Mouse (Mus musculus) limb, embryonic 14.5 days (tissue): ENCODE results near the gene Bag3. TPM values are rescaled to one million over a fixed set of nuclear protein-coding genes. Genes with fewer than 3 reads are reported as not detected.

Experiments used
- ATAC-seq: fragments of 200-750 bp; cut with Nextera tagmentation; 2 replicates; pipeline ENCODE4 v1.8.0; 2017; ENCODE audit warnings: low read depth, moderate number of reproducible peaks, moderate TSS enrichment; ENCODE audit not compliant: low FRiP score
- DNase-seq: peaks from one replicate; pipeline ENCODE4 v3.0.0-alpha.2; 2015; ENCODE audit warnings: low spot score
- H3K27ac ChIP-seq: fragments of 300-500 bp; sonication (generic); replicated peaks from 2 replicates; pipeline ENCODE4 v1.5.1; 2014; ENCODE audit warnings: low read depth, mild to moderate bottlenecking, low read length, moderate library complexity, mixed read lengths
- H3K27me3 ChIP-seq: fragments of 300-500 bp; sonication (generic); 2 replicates; pipeline ENCODE4 v1.6.1; 2014; ENCODE audit warnings: low read length, mixed read lengths; ENCODE audit not compliant: control insufficient read depth, insufficient read depth
- H3K36me3 ChIP-seq: fragments of 300-500 bp; sonication (generic); 2 replicates; pipeline ENCODE4 v1.6.1; 2014; ENCODE audit warnings: mild to moderate bottlenecking, low read length, moderate library complexity, mixed read lengths; ENCODE audit not compliant: control insufficient read depth, insufficient read depth
- H3K4me1 ChIP-seq: fragments of 300-500 bp; sonication (generic); 2 replicates; pipeline ENCODE4 v1.6.1; 2014; ENCODE audit warnings: antibody characterized with exemption, low read length, mixed read lengths; ENCODE audit not compliant: control insufficient read depth, insufficient read depth
- H3K4me2 ChIP-seq: fragments of 300-500 bp; sonication (generic); replicated peaks from 2 replicates; pipeline ENCODE4 v1.6.1; 2014; ENCODE audit warnings: low read depth, mild to moderate bottlenecking, low read length, moderate library complexity; ENCODE audit not compliant: severe bottlenecking
- H3K4me3 ChIP-seq: fragments of 300-500 bp; sonication (generic); replicated peaks from 2 replicates; pipeline ENCODE4 v1.5.1; 2014; ENCODE audit warnings: low read length
- H3K9ac ChIP-seq: fragments of 300-500 bp; sonication (generic); 2 replicates; pipeline ENCODE4 v1.6.1; 2014; ENCODE audit warnings: mild to moderate bottlenecking, low read depth, low read length, moderate library complexity; ENCODE audit not compliant: severe bottlenecking
- H3K9me3 ChIP-seq: fragments of 300-500 bp; sonication (generic); 2 replicates; pipeline ENCODE4 v1.6.1; 2016; ENCODE audit warnings: low read length; ENCODE audit not compliant: control insufficient read depth
- POLR2A ChIP-seq: fragments of 200-500 bp; IDR thresholded peaks from 2 replicates; pipeline ENCODE4 v1.8.0; 2012; ENCODE audit warnings: inconsistent platforms, mild to moderate bottlenecking, moderate library complexity, borderline replicate concordance; ENCODE audit not compliant: insufficient read depth, insufficient read length; ENCODE audit errors: extremely low read depth
- WGBS: fragments of 180-500 bp; shearing (Covaris S2); extraction: QIAGEN DNeasy Blood & Tissue Kit; methylation state at CpG from one replicate; pipeline ENCODE4 v1.1.7; 2014; 5-methylcytosine and 5-hydroxymethylcytosine counted together
- polyA plus RNA-seq, 2 experiments: library from polyadenylated mRNA; depleted of rRNA in 1 of 2; stranded (reverse) in 1 of 2; unstranded in 1 of 2; fragments of >200 nt; fragmentation: Nextera tagmentation in 1 of 2; extraction: Ambion mirVana in 1 of 2; gene quantifications; 2 replicates each; pipeline versions ENCODE4 v1.2.1 to v1.2.3; 2012 to 2014

The Bag3 gene
- polyA plus RNA-seq (2012; rRNA removed), result 22.2 and 27.8 TPM in 2 replicates
- polyA plus RNA-seq (2014; fragmentation: Nextera tagmentation; extraction: Ambion mirVana), result 18.0 and 18.7 TPM in 2 replicates

DNA sequence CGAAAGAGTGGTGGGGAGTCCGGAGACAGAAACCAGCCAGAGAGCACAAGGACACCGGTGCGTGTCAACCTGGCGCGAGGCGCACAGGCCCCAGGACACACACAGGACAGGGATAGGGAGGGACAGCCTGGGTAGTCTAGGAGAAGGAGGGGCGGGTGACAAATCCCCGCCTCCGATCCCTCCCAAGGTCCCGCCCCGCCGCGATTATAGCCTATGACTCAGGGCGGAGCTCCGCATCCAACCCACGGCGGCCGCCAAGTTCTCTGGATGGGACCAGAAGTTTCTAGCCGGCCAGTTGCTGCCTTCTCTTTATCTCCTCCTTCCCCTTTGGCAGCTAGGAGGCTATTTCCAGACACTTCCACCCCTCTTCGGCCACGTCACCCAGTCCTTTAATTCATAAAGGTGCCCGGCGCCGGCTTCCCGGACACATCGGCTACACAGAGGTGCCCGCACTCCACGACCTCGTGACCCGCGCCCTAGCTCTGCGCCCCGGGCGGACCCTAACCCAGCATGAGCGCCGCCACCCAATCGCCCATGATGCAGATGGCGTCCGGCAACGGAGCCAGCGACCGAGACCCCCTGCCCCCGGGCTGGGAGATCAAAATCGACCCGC is at the start of gene Bag3:
Gene Bag3, plus strand, starts transcription at position 268 of the 613 bp plus-strand sequence.
- H3K27me3 ChIP-seq, result no peaks in the 10 kb centered on the region
- under 1% methylated on average over 40 of the region's 46 CpGs for WGBS
- ATAC-seq, result peak; percentile 95
- peak within 1 kb of the TSS; percentile 94 for H3K4me2 ChIP-seq
- no peaks in the 10 kb centered on the region for H3K36me3 ChIP-seq
- H3K4me3 ChIP-seq, result peak within 1 kb of the TSS; percentile 75
- no peak for TF ChIP-seq POLR2A
- peak within 1 kb of the TSS; percentile 84 for H3K9ac ChIP-seq
- no peaks in the 10 kb centered on the region for H3K9me3 ChIP-seq
- DNase-seq, result peak; percentile 94
- H3K4me1 ChIP-seq, result peaks cover 3% of the 10 kb centered on the region; the same call in 1 of the 2 replicates
- peak within 1 kb of the TSS; percentile 79 for H3K27ac ChIP-seq

DNA sequence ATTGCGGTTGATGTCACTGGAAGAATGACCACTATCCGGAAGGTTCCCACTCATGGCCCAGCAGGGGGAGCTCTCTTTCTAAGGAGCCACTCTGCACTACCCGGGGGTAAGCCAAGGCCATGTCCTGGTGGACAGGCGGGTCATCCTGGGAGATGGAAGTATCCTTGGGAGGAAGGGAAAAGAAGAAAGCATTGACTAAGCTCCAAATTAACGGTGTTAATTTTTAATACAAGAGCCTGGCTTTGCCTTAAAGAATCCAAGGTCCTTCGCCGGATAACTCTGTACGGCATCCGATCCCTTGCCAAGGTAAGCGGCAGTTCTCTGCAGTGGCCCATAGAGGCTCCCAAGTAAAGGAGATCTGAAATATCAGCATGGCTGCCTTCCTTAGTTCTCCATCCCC is 49.1 kb upstream of the Bag3 start:
- Histone ChIP-seq H3K27ac (no peak overlapping the region), H3K4me3 (no peak overlapping the region), H3K9ac (no peak overlapping the region), H3K9me3 (no peaks in the 10 kb centered on the region; the same call in 1 of the 2 replicates), H3K4me1 (no peaks in the 10 kb centered on the region), H3K4me2 (peak overlapping the region; percentile 26; the same call in 1 of the 2 replicates), H3K27me3 (no peaks in the 10 kb centered on the region), H3K36me3 (no peaks in the 10 kb centered on the region)
- peak; percentile 44 for DNase-seq
- TF ChIP-seq POLR2A, result no peak
- peak; percentile 70; the same call in 1 of the 2 replicates for ATAC-seq
- 44% methylated on average over 10 of the region's 10 CpGs for WGBS

DNA sequence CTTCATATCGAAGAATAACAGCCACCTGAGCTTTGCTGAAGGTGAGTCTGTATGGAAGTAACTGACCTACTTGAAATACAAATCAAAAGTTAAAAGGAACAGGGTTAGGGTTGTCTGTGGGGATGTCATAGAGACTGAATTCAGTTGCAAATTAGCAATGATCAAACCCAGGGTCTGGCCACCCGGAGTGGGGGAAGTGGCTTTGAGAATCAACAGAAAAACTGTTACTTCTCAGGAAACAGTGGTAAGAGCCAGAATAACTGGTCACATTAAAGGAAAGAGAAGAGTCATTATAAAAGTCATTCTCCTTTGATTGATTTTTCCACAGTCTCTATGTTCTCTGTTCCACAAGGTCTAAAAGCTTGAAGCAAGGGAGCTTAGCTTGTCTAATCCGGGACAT is 34.4 kb upstream of the Bag3 start:
- H3K27me3 ChIP-seq, result no peaks in the 10 kb centered on the region
- no peaks in the 10 kb centered on the region for H3K36me3 ChIP-seq
- no peak for DNase-seq
- H3K4me3 ChIP-seq, result no peak overlapping the region
- ATAC-seq, result no peak
- TF ChIP-seq POLR2A, result no peak
- no peak overlapping the region for H3K4me2 ChIP-seq
- 94% methylated on average over 3 of the region's 3 CpGs for WGBS
- H3K9me3 ChIP-seq, result peaks cover 17% of the 10 kb centered on the region
- H3K4me1 ChIP-seq, result no peaks in the 10 kb centered on the region
- H3K9ac ChIP-seq, result no peak overlapping the region
- H3K27ac ChIP-seq, result no peak overlapping the region

DNA sequence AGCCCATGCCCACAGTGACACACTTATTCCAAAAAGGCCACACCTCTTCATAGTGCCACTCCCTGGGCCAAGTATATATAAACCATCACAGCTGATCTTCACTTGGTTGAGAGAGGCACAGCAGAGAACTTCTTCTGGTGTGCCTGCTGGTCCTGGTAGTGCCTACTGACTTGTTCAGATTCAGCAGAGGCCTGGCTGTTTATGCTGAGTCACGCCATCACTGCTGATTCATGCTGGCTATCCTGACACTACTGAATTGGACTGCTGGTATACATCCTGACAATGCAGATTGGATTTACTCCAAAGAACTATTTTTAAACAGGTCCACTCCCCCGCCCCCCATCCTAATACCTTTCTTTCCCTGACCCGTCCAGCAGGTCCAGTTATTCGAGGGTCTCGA is 28.9 kb upstream of the Bag3 start:
- WGBS, result 89% methylated on average over 5 of the region's 5 CpGs
- TF ChIP-seq POLR2A, result no peak
- DNase-seq, result no peak
- Histone ChIP-seq H3K36me3 (no peaks in the 10 kb centered on the region), H3K27me3 (no peaks in the 10 kb centered on the region), H3K9me3 (no peaks in the 10 kb centered on the region), H3K27ac (no peak overlapping the region), H3K4me2 (no peak overlapping the region), H3K4me3 (no peak overlapping the region), H3K9ac (no peak overlapping the region), H3K4me1 (no peaks in the 10 kb centered on the region)
- ATAC-seq, result no peak

DNA sequence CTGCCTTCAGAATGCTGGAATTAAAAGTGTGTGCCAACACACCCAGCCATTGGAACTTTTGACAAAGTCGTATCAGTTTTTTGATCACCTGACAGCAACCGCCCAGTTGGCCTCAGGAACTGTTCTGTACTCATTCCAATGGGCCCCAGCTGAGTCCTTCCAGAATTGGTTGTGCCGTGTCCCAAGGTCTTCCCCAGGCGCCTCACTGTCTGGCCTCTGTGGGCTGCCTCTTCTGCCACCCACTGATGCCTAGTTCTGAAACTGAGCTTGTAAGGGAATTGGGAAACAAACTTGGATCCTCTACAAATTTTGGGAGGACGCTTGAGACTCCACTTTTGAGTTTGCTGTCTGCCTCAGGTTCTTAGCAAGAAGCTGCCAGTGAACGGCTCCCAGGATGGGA is 23.6 kb upstream of the Bag3 start:
- no peaks in the 10 kb centered on the region for H3K9me3 ChIP-seq
- no peaks in the 10 kb centered on the region for H3K27me3 ChIP-seq
- ATAC-seq (no peak), DNase-seq (no peak)
- H3K27ac ChIP-seq, result no peak overlapping the region
- 74% methylated on average over 6 of the region's 6 CpGs for WGBS
- no peak overlapping the region for H3K4me2 ChIP-seq
- H3K9ac ChIP-seq, result no peak overlapping the region
- no peak for TF ChIP-seq POLR2A
- H3K4me3 ChIP-seq, result no peak overlapping the region
- no peaks in the 10 kb centered on the region for H3K4me1 ChIP-seq
- no peaks in the 10 kb centered on the region for H3K36me3 ChIP-seq
